Mouse (Mus musculus) heart, embryonic 13.5 days (tissue): Measurements from ENCODE around the gene Armh1. TPM values are rescaled to one million over a fixed set of nuclear protein-coding genes. Genes with fewer than 3 reads are reported as not detected.

Experiments used
- ATAC-seq: fragments of 200-750 bp; cut with Nextera tagmentation; 2 replicates; pipeline ENCODE4 v1.8.0; 2017; ENCODE audit warnings: moderate TSS enrichment; ENCODE audit not compliant: insufficient number of reproducible peaks, low FRiP score, low TSS enrichment; ENCODE audit errors: extremely low read depth
- H3K27ac ChIP-seq: fragments of 300-500 bp; sonication (generic); replicated peaks from 2 replicates; pipeline ENCODE4 v1.5.1; 2015; ENCODE audit warnings: moderate library complexity, mild to moderate bottlenecking, inconsistent platforms
- H3K27me3 ChIP-seq: fragments of 300-500 bp; sonication (generic); replicated peaks from 2 replicates; pipeline ENCODE4 v1.6.1; 2015; ENCODE audit warnings: mild to moderate bottlenecking, inconsistent platforms
- H3K36me3 ChIP-seq: fragments of 300-500 bp; sonication (generic); 2 replicates; pipeline ENCODE4 v1.6.1; 2015; ENCODE audit warnings: mild to moderate bottlenecking, inconsistent platforms
- H3K4me1 ChIP-seq: fragments of 300-500 bp; sonication (generic); 2 replicates; pipeline ENCODE4 v1.6.1; 2015; ENCODE audit warnings: inconsistent platforms
- H3K4me2 ChIP-seq: fragments of 300-500 bp; sonication (generic); 2 replicates; pipeline ENCODE4 v1.6.1; 2015; ENCODE audit warnings: inconsistent platforms, mild to moderate bottlenecking, moderate library complexity
- H3K4me3 ChIP-seq: fragments of 300-500 bp; sonication (generic); 2 replicates; pipeline ENCODE4 v1.5.1; 2015; ENCODE audit warnings: moderate library complexity, mild to moderate bottlenecking, inconsistent platforms
- H3K9ac ChIP-seq: fragments of 300-500 bp; sonication (generic); 2 replicates; pipeline ENCODE4 v1.6.1; 2015; ENCODE audit warnings: inconsistent platforms, mild to moderate bottlenecking, moderate library complexity
- H3K9me3 ChIP-seq: fragments of 300-500 bp; sonication (generic); 2 replicates; pipeline ENCODE4 v1.6.1; 2016; ENCODE audit warnings: inconsistent platforms
- whole genome bisulfite sequencing: fragments of 180-500 bp; shearing (Covaris S2); methylation state at CpG from one replicate; pipeline ENCODE4 v1.1.7; 2015; ENCODE audit warnings: mixed read lengths; 5-methylcytosine and 5-hydroxymethylcytosine counted together
- polyA plus RNA-seq: library from polyadenylated mRNA; unstranded; fragments of >200 nt; fragmentation: Nextera tagmentation; extraction: Ambion mirVana; gene quantifications from 2 replicates; pipeline ENCODE4 v1.2.1, GENCODE M21; 2015

The Armh1 gene
- 0.35 and 0.51 TPM in 2 replicates for polyA plus RNA-seq

DNA sequence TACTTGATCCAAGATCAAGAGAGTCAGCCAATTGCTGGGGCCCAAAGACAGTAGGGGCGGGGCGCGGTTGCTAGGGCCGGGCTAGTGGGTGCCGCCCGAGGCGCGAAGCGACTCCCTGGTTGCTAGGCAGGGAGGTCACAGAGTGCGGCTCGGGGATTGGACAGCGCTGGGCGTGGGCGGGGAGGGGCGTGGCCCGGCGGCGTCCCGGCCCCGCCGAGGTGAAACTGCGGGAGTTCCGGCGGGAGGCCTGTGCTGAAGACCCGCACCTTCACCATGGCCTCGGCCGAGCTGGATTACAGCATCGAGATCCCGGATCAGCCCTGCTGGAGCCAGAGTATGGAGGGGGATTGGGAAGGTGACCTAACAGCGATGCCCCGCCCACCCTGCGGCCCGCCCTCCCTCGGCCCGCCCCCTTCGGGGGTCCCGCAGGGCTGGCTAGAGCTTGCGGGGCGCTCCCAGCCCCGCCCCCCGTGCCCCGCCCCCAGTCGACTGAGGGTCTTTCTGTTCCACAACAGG is at the start of gene Armh1, which contains the start of gene Tmem53:
Gene Armh1, minus strand, starts transcription at position 325 of the 516 bp plus-strand sequence.
Gene Tmem53, plus strand, starts transcription at position 151 of the 516 bp plus-strand sequence.
- Histone ChIP-seq H3K9ac (peak within 1 kb of the TSS; percentile 81), H3K4me3 (peak within 1 kb of the TSS; percentile 61), H3K4me2 (peak within 1 kb of the TSS; percentile 69), H3K27me3 (no peaks in the 10 kb centered on the region), H3K9me3 (no peaks in the 10 kb centered on the region), H3K27ac (peak within 1 kb of the TSS; percentile 73), H3K36me3 (no peaks in the 10 kb centered on the region), H3K4me1 (peaks cover 43% of the 10 kb centered on the region)
- WGBS: under 1% methylated on average over 41 of the region's 43 CpGs
- peak; percentile 100 for ATAC-seq

DNA sequence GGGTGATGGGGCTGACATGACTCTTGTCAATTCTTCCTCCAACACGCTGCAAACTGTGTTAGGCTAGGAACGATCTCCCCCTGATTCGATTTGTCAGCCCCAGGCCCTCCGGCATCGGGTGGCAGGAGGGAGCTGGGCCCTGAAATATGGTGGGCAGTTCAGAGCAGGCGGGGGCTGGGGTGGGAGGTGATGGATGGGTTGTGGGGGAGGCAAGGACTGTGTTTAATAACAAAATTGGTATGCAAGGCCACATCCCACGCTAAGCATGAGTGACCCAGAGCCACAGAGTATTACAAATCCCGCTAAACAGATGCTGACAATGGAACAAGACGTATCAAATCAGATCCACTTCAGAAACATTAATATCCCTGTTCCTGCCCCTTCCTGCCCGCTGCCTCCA is 48.0 kb upstream of the Armh1 start:
- no peaks in the 10 kb centered on the region for H3K36me3 ChIP-seq
- H3K27ac ChIP-seq: no peak overlapping the region
- no peak for ATAC-seq
- no peak overlapping the region for H3K4me3 ChIP-seq
- H3K27me3 ChIP-seq: peaks cover 83% of the 10 kb centered on the region
- 68% methylated on average over 10 of the region's 10 CpGs for WGBS
- H3K9me3 ChIP-seq: no peaks in the 10 kb centered on the region
- H3K4me1 ChIP-seq: peaks cover 16% of the 10 kb centered on the region
- H3K9ac ChIP-seq: no peak overlapping the region
- H3K4me2 ChIP-seq: no peak overlapping the region

DNA sequence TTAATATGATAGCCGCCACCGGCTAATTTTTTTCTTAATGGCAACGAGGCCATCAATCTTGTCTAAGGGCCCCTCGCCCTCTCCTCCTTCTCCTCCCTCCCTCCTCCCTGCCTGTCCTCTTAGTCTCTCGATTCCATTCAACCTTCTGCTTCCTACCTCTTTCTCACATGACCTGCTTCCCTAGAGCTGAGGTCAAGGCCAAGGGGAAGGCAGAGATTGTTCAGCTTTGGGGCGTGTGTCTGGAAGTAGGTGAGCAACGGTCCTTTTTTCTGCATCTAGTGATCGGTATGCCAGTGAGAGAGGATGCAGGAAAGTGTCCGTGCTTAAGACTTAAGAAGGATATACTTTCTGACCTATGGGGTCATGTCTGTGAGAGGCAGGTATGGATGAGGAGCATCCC is 45.9 kb upstream of the Armh1 start:
- ATAC-seq: no peak
- Histone ChIP-seq H3K27ac (no peak overlapping the region), H3K4me3 (no peak overlapping the region), H3K36me3 (no peaks in the 10 kb centered on the region), H3K9me3 (no peaks in the 10 kb centered on the region), H3K9ac (no peak overlapping the region), H3K4me2 (no peak overlapping the region), H3K4me1 (no peaks in the 10 kb centered on the region; the same call in 1 of the 2 replicates), H3K27me3 (peaks cover 69% of the 10 kb centered on the region)
- WGBS: 74% methylated on average over 9 of the region's 9 CpGs

DNA sequence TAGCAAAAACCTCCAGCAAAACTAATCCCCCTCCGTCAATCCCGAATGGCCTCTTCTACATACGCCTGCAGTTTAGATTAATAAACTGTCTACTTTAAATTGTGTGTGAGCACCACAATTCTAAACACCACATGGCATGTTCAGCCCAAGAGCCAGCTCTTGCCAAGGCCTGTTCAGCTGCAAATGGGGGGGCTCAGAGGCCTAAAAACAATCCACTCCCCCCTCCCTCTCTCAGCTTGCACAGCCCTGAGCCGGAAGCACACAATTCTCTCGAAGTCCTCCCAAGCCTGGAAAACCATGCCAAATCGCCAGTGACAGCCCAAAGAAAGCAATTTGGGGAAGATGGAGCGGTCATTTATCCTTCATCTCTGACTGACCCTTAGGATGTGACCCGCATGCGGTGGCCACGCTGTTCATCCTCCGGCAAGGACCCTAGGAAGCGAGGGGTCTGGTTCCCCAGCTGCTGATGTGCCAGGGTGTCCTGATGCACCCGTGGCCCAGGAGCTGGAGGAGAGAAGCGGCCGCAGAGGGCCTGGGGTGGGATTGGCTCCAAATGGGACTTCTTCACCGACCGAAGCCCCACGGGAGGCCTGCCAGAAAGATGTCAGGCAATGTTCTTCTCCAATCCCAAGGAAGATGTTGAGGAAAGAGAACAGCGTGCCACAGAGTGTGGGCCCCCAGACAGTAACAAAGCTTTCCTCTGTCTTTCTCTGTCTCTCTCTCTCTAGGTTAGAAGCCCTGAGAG is 45.1 kb upstream of the Armh1 start:
- H3K4me2 ChIP-seq: no peak overlapping the region
- no peak overlapping the region for H3K9ac ChIP-seq
- no peaks in the 10 kb centered on the region for H3K4me1 ChIP-seq
- ATAC-seq: no peak
- H3K36me3 ChIP-seq: no peaks in the 10 kb centered on the region
- WGBS: 74% methylated on average over 19 of the region's 19 CpGs
- H3K27ac ChIP-seq: no peak overlapping the region
- H3K9me3 ChIP-seq: no peaks in the 10 kb centered on the region
- peaks cover 61% of the 10 kb centered on the region for H3K27me3 ChIP-seq
- H3K4me3 ChIP-seq: no peak overlapping the region

DNA sequence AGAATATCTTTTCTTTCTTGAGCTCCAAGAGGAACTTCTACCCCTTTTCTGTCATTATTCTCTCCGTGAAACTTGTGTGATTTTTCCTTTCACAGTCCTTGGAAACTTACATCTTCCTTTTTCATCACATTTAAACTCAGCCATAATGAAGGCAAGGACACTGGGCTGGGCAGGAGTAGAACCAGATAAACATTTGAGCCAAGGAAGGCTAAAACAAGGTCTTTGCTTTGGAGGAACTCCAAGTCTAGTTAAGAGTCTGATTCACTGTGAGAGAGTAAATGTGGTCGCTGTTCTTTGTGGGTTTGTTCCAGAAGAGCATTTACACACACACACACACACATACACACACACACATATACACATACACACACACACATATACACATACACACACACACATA is 39.8 kb upstream of the Armh1 start:
- Histone ChIP-seq H3K4me1 (peaks cover 16% of the 10 kb centered on the region), H3K36me3 (peaks cover 13% of the 10 kb centered on the region), H3K9ac (no peak overlapping the region), H3K27me3 (peaks cover 24% of the 10 kb centered on the region), H3K27ac (no peak overlapping the region), H3K4me3 (no peak overlapping the region), H3K9me3 (no peaks in the 10 kb centered on the region), H3K4me2 (no peak overlapping the region)
- 75% methylated on average over 2 of the region's 2 CpGs for WGBS
- no peak for ATAC-seq

DNA sequence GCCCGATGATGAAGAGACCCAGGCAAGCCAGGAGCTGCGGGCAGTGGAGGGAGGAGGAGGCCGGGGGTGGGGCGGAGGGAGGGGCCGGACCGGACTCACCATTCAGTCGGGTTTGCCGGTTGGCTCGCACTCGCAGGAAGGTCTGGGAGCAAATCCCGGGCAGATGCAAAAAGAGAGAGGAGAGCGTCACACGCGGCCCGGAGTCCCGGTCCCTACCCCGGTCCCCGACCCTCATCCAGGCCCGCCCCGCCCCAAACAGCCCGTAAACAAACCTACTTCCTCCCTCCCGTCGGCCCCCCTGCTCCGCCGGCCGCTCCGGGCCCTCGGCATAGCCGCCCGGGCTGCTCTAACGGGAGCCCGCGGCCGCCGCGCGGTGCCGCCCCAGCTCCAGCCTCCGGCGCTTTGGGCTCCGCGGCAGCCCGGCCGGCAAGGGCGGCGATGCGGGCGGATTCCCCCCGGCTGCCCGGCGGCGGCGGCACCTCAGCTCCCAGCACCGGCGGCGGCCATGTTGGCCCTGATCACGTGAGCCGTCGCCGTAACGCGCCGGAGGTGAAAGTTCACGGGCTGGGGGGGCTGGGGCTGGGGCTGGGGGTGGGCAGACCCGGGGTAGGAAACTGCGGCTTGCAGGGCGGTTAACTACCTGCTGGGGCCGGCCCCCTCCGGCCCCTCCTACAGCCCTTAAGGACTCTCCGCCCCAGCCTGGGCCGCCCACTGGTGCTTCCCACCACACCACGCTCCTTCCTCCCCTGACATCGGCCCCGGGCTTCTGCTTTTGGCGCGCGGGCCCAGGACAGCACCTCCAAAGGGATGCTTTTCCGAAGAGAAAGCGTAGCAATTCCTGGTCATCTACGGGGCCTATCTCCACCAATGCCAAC is 37.2 kb upstream of the Armh1 start:
- no peaks in the 10 kb centered on the region for H3K9me3 ChIP-seq
- WGBS: 1% methylated on average over 61 of the region's 80 CpGs
- H3K27ac ChIP-seq: peak overlapping the region; percentile 96
- 0 out of 2 replicates have a peak, but pooled peaks cover 2% of the 10 kb centered on the region for H3K27me3 ChIP-seq
- peaks cover 38% of the 10 kb centered on the region for H3K36me3 ChIP-seq
- H3K9ac ChIP-seq: peak overlapping the region; percentile 86
- H3K4me1 ChIP-seq: peaks cover 28% of the 10 kb centered on the region
- peak overlapping the region; percentile 80 for H3K4me3 ChIP-seq
- H3K4me2 ChIP-seq: peak overlapping the region; percentile 88
- peak; percentile 83 for ATAC-seq

DNA sequence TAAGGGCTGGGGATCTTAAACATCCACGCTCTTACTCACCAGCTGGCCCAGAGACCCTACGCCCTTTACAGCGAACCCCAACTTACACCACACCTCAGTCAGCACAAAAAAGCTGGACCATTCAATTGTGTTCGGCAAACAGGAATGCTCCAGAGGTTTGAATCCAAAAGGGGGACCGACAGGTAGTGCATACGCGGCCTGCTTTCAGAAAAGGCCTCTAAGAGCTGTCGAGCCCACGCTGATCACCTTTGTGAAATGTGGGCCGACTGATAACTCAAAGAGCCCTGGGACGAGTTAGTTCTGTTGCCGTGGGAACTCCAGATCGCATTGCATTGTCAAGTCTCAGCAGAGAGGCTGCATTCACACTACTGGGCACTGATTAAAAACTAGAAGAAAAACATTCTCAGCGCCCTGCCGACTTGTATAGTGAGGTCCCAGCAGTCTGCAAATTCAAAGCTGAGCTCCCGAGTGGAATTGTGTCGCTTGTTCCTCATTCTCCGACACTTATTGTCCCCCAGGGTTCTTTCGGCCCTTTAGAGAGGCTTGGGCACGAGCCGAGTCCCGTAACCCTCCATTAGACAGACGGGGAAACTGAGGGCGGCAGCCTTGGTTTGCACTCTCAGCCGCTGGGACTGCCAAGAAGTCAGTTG is 36.5 kb upstream of the Armh1 start:
- Histone ChIP-seq H3K27ac (peak overlapping the region; percentile 96), H3K4me2 (peak overlapping the region; percentile 88), H3K9me3 (no peaks in the 10 kb centered on the region), H3K27me3 (no peaks in the 10 kb centered on the region), H3K4me3 (peak overlapping the region; percentile 80), H3K4me1 (peaks cover 36% of the 10 kb centered on the region), H3K36me3 (peaks cover 46% of the 10 kb centered on the region), H3K9ac (peak overlapping the region; percentile 86)
- ATAC-seq: no peak
- 22% methylated on average over 25 of the region's 25 CpGs for WGBS

DNA sequence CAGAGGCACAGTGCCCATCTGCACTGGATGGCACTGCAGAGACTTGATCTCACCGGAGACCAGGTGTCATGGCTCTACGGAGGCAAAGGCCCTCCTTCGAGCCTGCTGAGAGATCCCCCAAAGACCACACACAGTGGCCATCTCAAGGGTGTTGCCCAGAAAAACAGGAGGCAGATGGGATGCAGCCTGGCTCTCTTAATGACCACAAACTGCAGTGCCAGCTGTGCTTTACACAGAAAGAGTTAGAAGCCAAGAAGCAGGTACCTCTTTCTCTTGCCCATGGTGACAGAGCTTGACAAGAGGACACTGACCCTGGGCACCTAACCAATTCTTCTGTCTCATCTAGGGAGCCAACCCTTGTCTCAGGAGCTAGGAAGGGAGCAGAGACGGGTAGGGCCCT is 32.4 kb upstream of the Armh1 start:
- peak overlapping the region; percentile 56; the same call in 1 of the 2 replicates for H3K9ac ChIP-seq
- 0 out of 2 replicates have a peak overlapping the region, but pooled peaks have one; percentile 61 for H3K27ac ChIP-seq
- H3K36me3 ChIP-seq: peaks cover 85% of the 10 kb centered on the region
- peaks cover 43% of the 10 kb centered on the region for H3K4me1 ChIP-seq
- 64% methylated on average over 4 of the region's 4 CpGs for WGBS
- no peaks in the 10 kb centered on the region for H3K27me3 ChIP-seq
- no peaks in the 10 kb centered on the region for H3K9me3 ChIP-seq
- no peak for ATAC-seq
- no peak overlapping the region for H3K4me3 ChIP-seq
- H3K4me2 ChIP-seq: no peak overlapping the region

DNA sequence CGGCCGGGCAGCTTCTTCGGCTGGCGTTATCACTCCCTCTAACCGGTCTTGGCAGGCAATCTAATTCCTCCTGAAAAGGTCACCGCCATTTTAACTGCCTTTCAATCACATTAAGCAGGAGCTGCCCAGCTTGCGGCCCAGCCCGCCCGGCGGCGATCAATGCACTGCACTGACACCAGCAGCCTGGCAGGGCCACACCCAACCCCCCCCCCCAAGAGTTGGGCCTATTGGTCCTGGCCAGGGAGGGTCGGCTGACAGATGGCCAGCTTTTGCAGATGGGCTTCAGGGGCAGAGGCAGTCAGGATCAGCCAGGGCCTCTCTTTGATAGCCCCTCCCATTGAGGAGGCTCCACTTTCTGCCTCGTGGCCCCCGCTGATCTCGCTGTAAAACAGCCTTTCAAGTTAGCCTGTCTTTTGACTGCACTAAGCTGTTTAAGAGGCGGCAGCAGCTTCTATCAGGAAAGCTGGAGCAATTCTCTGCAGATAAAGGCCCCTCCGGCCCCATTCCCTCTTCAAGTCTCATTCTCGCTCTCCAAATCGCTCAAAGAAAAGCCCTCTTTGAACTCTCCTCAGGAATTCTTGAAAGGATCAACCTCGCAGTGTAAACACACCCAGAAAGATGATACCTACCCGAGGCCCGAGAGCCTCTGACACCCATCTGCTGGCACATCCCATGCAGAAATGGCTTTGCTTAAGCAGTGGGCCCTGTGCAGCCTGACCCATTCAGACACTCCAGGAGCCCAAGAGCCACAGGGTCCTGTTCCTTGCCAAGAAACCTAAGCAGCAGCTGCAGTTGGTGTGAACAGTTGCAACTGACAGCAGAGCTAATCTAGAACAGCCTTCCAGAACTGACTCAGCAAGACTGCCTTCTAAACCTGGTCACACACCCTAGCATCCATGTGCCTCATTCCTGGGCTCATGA is 31.6 kb upstream of the Armh1 start:
- no peak for ATAC-seq
- Histone ChIP-seq H3K27me3 (no peaks in the 10 kb centered on the region), H3K27ac (peak overlapping the region; percentile 61), H3K9ac (peak overlapping the region; percentile 56), H3K36me3 (peaks cover 93% of the 10 kb centered on the region), H3K4me1 (peaks cover 50% of the 10 kb centered on the region), H3K4me3 (no peak overlapping the region), H3K9me3 (no peaks in the 10 kb centered on the region), H3K4me2 (peak overlapping the region; percentile 27)
- WGBS: 23% methylated on average over 22 of the region's 22 CpGs

DNA sequence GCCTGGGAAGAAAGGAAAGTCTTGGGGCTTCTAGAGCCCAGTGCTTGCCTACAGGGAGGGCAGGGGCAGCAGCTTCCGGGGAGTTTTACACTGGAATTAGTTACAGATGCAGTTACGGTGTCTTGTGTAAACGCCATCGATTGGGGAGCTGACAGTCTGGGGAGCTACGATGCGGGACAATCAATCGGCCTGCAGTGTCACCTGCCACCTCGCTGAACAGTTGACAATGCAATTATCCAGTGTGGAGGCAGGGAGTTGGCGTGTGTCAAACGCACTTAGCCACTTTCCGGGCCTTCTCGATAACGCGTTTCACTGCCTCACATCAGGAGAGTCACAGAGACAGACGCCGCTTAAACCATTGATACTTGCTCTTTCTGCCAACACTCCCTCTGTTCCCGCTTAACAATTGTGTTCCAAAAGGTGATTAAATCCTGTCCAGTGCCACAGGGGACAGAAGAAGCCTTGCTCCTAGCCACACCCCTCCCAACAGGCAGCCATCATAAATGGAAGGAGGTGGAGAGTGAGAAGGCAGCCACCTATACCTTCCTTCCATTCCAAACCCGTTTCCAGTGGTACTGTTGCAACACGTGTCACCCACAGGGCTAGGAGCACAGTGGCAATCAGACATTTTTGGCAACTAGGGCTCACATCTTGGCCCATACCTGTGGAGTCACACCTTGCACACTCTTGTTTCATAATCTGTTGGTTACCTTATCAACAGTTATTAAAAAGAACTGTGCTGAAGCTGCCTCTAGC is 29.3 kb upstream of the Armh1 start:
- Histone ChIP-seq H3K36me3 (peaks cover 99% of the 10 kb centered on the region), H3K9me3 (no peaks in the 10 kb centered on the region), H3K4me3 (no peak overlapping the region), H3K9ac (no peak overlapping the region), H3K4me1 (peaks cover 42% of the 10 kb centered on the region), H3K27ac (no peak overlapping the region), H3K27me3 (no peaks in the 10 kb centered on the region), H3K4me2 (no peak overlapping the region)
- ATAC-seq: no peak
- 71% methylated on average over 19 of the region's 19 CpGs for WGBS
